Mouse (Mus musculus) kidney, postnatal 0 days (tissue): ENCODE data around the gene Vmn1r76. TPM values are rescaled to one million over a fixed set of nuclear protein-coding genes. Genes with fewer than 3 reads are reported as not detected.

ENCODE experiments used
- ATAC-seq: fragments of 200-750 bp; cut with Nextera tagmentation; replicated peaks from 2 replicates; pipeline ENCODE4 v1.8.0; 2017; ENCODE audit warnings: low read depth, moderate number of reproducible peaks, moderate TSS enrichment, moderate library complexity; ENCODE audit not compliant: low FRiP score
- DNase-seq: peaks from one replicate; pipeline ENCODE4 v3.0.0-alpha.2; 2016; ENCODE audit warnings: low spot score
- H3K27ac ChIP-seq: fragments of 300-500 bp; sonication (generic); 2 replicates; pipeline ENCODE4 v1.5.1; 2014; ENCODE audit warnings: mild to moderate bottlenecking
- H3K27me3 ChIP-seq: fragments of 300-500 bp; sonication (generic); 2 replicates; pipeline ENCODE4 v1.6.1; 2014; ENCODE audit warnings: low read length, mixed read lengths; ENCODE audit not compliant: insufficient read depth
- H3K36me3 ChIP-seq: fragments of 300-500 bp; sonication (generic); 2 replicates; pipeline ENCODE4 v1.6.1; 2014; ENCODE audit warnings: low read length, mixed read lengths; ENCODE audit not compliant: insufficient read depth
- H3K4me1 ChIP-seq: fragments of 300-500 bp; sonication (generic); replicated peaks from 2 replicates; pipeline ENCODE4 v1.6.1; 2014; ENCODE audit warnings: antibody characterized with exemption, low read length, mixed read lengths; ENCODE audit not compliant: insufficient read depth
- H3K4me2 ChIP-seq: fragments of 300-500 bp; sonication (generic); 2 replicates; pipeline ENCODE4 v1.6.1; 2014; ENCODE audit warnings: mild to moderate bottlenecking, low read length, moderate library complexity, mixed read lengths
- H3K4me3 ChIP-seq: fragments of 300-500 bp; sonication (generic); replicated peaks from 2 replicates; pipeline ENCODE4 v1.5.1; 2014; ENCODE audit warnings: low read depth, low read length
- H3K9ac ChIP-seq: fragments of 300-500 bp; sonication (generic); 2 replicates; pipeline ENCODE4 v1.6.1; 2014; ENCODE audit warnings: low read depth, low read length
- H3K9me3 ChIP-seq: fragments of 300-500 bp; sonication (generic); replicated peaks from 2 replicates; pipeline ENCODE4 v1.6.1; 2016; ENCODE audit warnings: low read length, inconsistent platforms, mixed read lengths
- CTCF ChIP-seq: IDR thresholded peaks from 2 replicates; pipeline ENCODE4 v1.5.1; 2016; ENCODE audit warnings: antibody characterized with exemption, low read depth, mild to moderate bottlenecking, moderate library complexity
- WGBS: fragments of 180-500 bp; shearing (Covaris S2); extraction: QIAGEN DNeasy Blood & Tissue Kit; methylation state at CpG from one replicate; pipeline ENCODE4 v1.1.7; 2014; 5-methylcytosine and 5-hydroxymethylcytosine counted together
- polyA plus RNA-seq: library from polyadenylated mRNA; unstranded; fragments of >200 nt; fragmentation: Nextera tagmentation; extraction: Ambion mirVana; gene quantifications from 2 replicates; pipeline ENCODE4 v1.2.1, GENCODE M21; 2015

Gene Vmn1r76
- polyA plus RNA-seq, result not detected in 2 replicates

GRCm38 (mm10) chr7:11938113-11938512 lies at the start of gene Vmn1r76:
Vmn1r76 (minus strand) TSS chr7:11938213.
- Histone ChIP-seq H3K36me3 (no peaks in the 10 kb centered on the region), H3K9me3 (0 out of 2 replicates have a peak, but pooled peaks cover 5% of the 10 kb centered on the region), H3K4me3 (no peak within 1 kb of the TSS), H3K27me3 (no peaks in the 10 kb centered on the region), H3K4me2 (no peak within 1 kb of the TSS), H3K27ac (no peak within 1 kb of the TSS), H3K4me1 (no peaks in the 10 kb centered on the region), H3K9ac (no peak within 1 kb of the TSS)
- ATAC-seq (no peak), DNase-seq (no peak)
- TF ChIP-seq CTCF, result no peak

- Histone ChIP-seq H3K36me3 (no peaks in the 10 kb centered on the region), H3K4me2 (no peak overlapping the region), H3K9me3 (no peaks in the 10 kb centered on the region; the same call in 1 of the 2 replicates), H3K27me3 (no peaks in the 10 kb centered on the region), H3K4me1 (no peaks in the 10 kb centered on the region), H3K9ac (no peak overlapping the region), H3K27ac (no peak overlapping the region), H3K4me3 (no peak overlapping the region)
- ATAC-seq (no peak), DNase-seq (no peak)
- no peak for TF ChIP-seq CTCF
Observed at GRCm38 (mm10) chr7:11972611-11973010, 34.6 kb upstream of the Vmn1r76 start.

GRCm38 (mm10) chr7:11947991-11948390 lies 10.0 kb upstream of the Vmn1r76 start:
- no peaks in the 10 kb centered on the region for H3K27me3 ChIP-seq
- WGBS, result 74% methylated on average over 3 of the region's 3 CpGs

GRCm38 (mm10) chr7:11874330-11874729 lies 63.7 kb downstream of the Vmn1r76 start, which contains the start of gene Vmn1r75:
Vmn1r75 (plus strand) TSS chr7:11874630.
- DNase-seq (no peak), ATAC-seq (no peak)
- Histone ChIP-seq H3K4me2 (no peak within 1 kb of the TSS), H3K27ac (no peak within 1 kb of the TSS), H3K36me3 (no peaks in the 10 kb centered on the region), H3K27me3 (no peaks in the 10 kb centered on the region), H3K9me3 (no peaks in the 10 kb centered on the region), H3K4me3 (no peak within 1 kb of the TSS), H3K4me1 (no peaks in the 10 kb centered on the region), H3K9ac (no peak within 1 kb of the TSS)
- TF ChIP-seq CTCF, result no peak

More at GRCm38 (mm10) chr7:11947991-11948390, 10.0 kb upstream of the Vmn1r76 start:
- H3K4me2 ChIP-seq, result no peak overlapping the region
- H3K27ac ChIP-seq, result no peak overlapping the region
- no peak for TF ChIP-seq CTCF
- no peaks in the 10 kb centered on the region for H3K36me3 ChIP-seq
- DNase-seq (no peak), ATAC-seq (no peak)
- no peak overlapping the region for H3K4me3 ChIP-seq
- no peaks in the 10 kb centered on the region for H3K4me1 ChIP-seq
- no peaks in the 10 kb centered on the region; the same call in 1 of the 2 replicates for H3K9me3 ChIP-seq
- no peak overlapping the region for H3K9ac ChIP-seq

Other genes with a start within 250 kb of the Vmn1r76 start
- not detected in 2 replicates for gene Vmn1r73, start 207.9 kb downstream of the Vmn1r76 start, polyA plus RNA-seq
- gene Vmn1r74, start 104.2 kb downstream of the Vmn1r76 start, polyA plus RNA-seq, result not detected in 2 replicates
- not detected in 2 replicates for gene Vmn1r75, start 63.6 kb downstream of the Vmn1r76 start, polyA plus RNA-seq
- not detected in 2 replicates for gene Vmn1r77, start 98.5 kb upstream of the Vmn1r76 start, polyA plus RNA-seq
- gene Vmn1r78, start 212.0 kb upstream of the Vmn1r76 start, polyA plus RNA-seq, result not detected in 2 replicates
- not detected in 2 replicates for gene Vmn1r79, start 233.1 kb upstream of the Vmn1r76 start, polyA plus RNA-seq